In the genomic region with DNA sequence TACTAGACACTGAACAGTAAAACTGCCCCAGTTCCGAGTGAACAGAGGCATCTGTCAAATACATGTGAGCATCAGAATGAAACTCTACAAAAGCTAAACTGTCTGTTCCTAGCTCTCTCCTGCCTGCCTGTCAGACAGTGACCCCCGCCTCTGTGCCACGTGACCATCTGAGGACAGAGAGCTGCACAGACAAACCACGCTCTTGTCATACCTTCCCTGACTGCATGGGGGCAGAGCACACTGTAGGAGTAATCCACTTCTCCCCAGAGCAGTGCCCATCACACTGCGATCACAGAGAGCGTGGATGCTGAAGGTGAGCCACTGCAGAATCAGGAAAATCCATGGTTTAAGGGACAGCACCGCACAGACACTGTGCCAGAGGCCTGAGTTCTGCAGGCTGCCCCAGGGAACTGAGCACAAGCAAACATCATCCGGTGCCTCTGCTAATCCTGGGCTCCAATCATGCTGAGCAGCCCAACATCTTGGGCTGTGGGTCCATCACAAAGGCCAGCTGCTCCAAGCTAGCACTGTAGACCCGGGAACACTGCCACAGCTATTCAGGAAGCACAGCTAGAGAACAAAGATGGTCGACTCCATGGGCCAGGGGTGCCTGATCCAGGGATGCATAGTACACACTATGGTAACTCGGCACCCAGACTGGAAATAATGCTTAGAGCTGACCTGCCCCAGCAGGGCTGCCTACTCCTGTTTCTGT, we compare ENCODE assay signal across 11 mouse cellular contexts.
DNase-seq lines count a peak whose midpoint lies in the region; ATAC-seq and TF ChIP-seq lines count a peak whose summit lies in the region.
"Had no signal": no experiment of that assay in that cellular context is flagged by ENCODE, and none has a peak within 500 bp of the region (broad histone marks: within the 10 kb centered on the region; RNA-seq: fewer than 3 reads in every experiment).

No protein-coding gene starts in this region.

- TF ChIP-seq CTCF in left cerebral cortex, adult 2 months (IDR thresholded peaks at IDR 0.05) = peak; percentile 37

- ATAC-seq in forebrain, embryonic 14.5 days = no peak
- ATAC-seq in forebrain, embryonic 11.5 days (replicated peaks; ENCODE audit: low FRiP score) = no peak
- no peak for ATAC-seq in midbrain, embryonic 12.5 days (ENCODE audit: low FRiP score, low read depth)
- ATAC-seq: liver, embryonic 12.5 days had no signal

- intact Hi-C loops in left cerebral cortex, adult 2 months (cut with DNase I) = no loop called here
- intact Hi-C loops in left cerebral cortex, postnatal 10 days (cut with DNase I) = no loop called here

- peaks cover 46% of the 10 kb centered on the region for H3K36me3 ChIP-seq in forebrain, embryonic 14.5 days (ENCODE audit: control insufficient read depth, insufficient read depth, low read length)
- H3K36me3 ChIP-seq in forebrain, embryonic 11.5 days (ENCODE audit: control insufficient read depth, insufficient read depth, low read length) = peaks cover 2% of the 10 kb centered on the region
- peaks cover 57% of the 10 kb centered on the region for H3K36me3 ChIP-seq in midbrain, embryonic 12.5 days

- DNase-seq in forebrain, embryonic 14.5 days (ENCODE audit: low spot score) = no peak
- DNase-seq in forebrain, embryonic 11.5 days (ENCODE audit: low spot score) = no peak
- DNase-seq in left cerebral cortex, adult 2 months (ENCODE audit: extremely low spot score in 1 of 2, low spot score in 2 of 2) = no peak
- DNase-seq in left cerebral cortex, postnatal 10 days (ENCODE audit: extremely low spot score in 1 of 2, low spot score in 2 of 2) = no peak
- peak; percentile 49 for DNase-seq in Muller cell, postnatal 12 days (ENCODE audit: inconsistent ontology term)
- DNase-seq in adipocyte (ENCODE audit: low spot score) = no peak
- DNase-seq in cerebellum, adult 11-12 months = no peak
- DNase-seq: spleen, adult 18-20 months had no signal

- no peaks in the 10 kb centered on the region for H3K9me3 ChIP-seq in forebrain, embryonic 14.5 days (replicated peaks; ENCODE audit: control insufficient read depth, low read length)
- H3K9me3 ChIP-seq in forebrain, embryonic 11.5 days (ENCODE audit: control insufficient read depth, low read length) = no peaks in the 10 kb centered on the region
- no peaks in the 10 kb centered on the region for H3K9me3 ChIP-seq in midbrain, embryonic 12.5 days
- H3K9me3 ChIP-seq: embryonic facial prominence, embryonic 13.5 days; liver, embryonic 12.5 days had no signal

- H3K27ac ChIP-seq in forebrain, embryonic 14.5 days (ENCODE audit: low read depth, low read length) = peak overlapping the region; percentile 27; the same call in 1 of the 2 replicates
- no peak overlapping the region for H3K27ac ChIP-seq in forebrain, embryonic 11.5 days (ENCODE audit: low read depth, low read length)
- H3K27ac ChIP-seq in left cerebral cortex, adult 2 months = no peak overlapping the region; the same call in 1 of the 2 replicates
- 0 out of 2 replicates have a peak overlapping the region, but pooled peaks have one; percentile 30 for H3K27ac ChIP-seq in midbrain, embryonic 12.5 days (replicated peaks)
- H3K27ac ChIP-seq: embryonic facial prominence, embryonic 13.5 days; liver, embryonic 12.5 days had no signal

- no peak overlapping the region for H3K4me2 ChIP-seq in forebrain, embryonic 14.5 days (ENCODE audit: low read length)
- no peak overlapping the region for H3K4me2 ChIP-seq in forebrain, embryonic 11.5 days (ENCODE audit: low read depth, low read length, severe bottlenecking)
- H3K4me2 ChIP-seq in midbrain, embryonic 12.5 days (replicated peaks) = no peak overlapping the region
- H3K4me2 ChIP-seq: embryonic facial prominence, embryonic 13.5 days; liver, embryonic 12.5 days had no signal

- 75% methylated on average over 11 of the region's 11 CpGs for WGBS in forebrain, embryonic 14.5 days
- 80% methylated on average over 11 of the region's 11 CpGs for WGBS in forebrain, embryonic 11.5 days
- 72% methylated on average over 11 of the region's 11 CpGs for WGBS in midbrain, embryonic 12.5 days

- H3K4me3 ChIP-seq in forebrain, embryonic 14.5 days (ENCODE audit: low read depth, low read length) = no peak overlapping the region
- no peak overlapping the region for H3K4me3 ChIP-seq in forebrain, embryonic 11.5 days (ENCODE audit: low read depth, low read length)
- no peak overlapping the region for H3K4me3 ChIP-seq in left cerebral cortex, adult 2 months
- H3K4me3 ChIP-seq in midbrain, embryonic 12.5 days = no peak overlapping the region
- H3K4me3 ChIP-seq: embryonic facial prominence, embryonic 13.5 days; liver, embryonic 12.5 days had no signal

- H3K27me3 ChIP-seq in forebrain, embryonic 14.5 days (replicated peaks; ENCODE audit: control insufficient read depth, insufficient read depth, low read length) = no peaks in the 10 kb centered on the region
- no peaks in the 10 kb centered on the region for H3K27me3 ChIP-seq in forebrain, embryonic 11.5 days (ENCODE audit: control insufficient read depth, insufficient read depth, low read length)
- no peaks in the 10 kb centered on the region for H3K27me3 ChIP-seq in midbrain, embryonic 12.5 days
- H3K27me3 ChIP-seq: embryonic facial prominence, embryonic 13.5 days; liver, embryonic 12.5 days had no signal

- H3K9ac ChIP-seq in forebrain, embryonic 14.5 days (ENCODE audit: low read length) = no peak overlapping the region
- no peak overlapping the region for H3K9ac ChIP-seq in forebrain, embryonic 11.5 days (ENCODE audit: low read length)
- H3K9ac ChIP-seq in midbrain, embryonic 12.5 days (replicated peaks) = no peak overlapping the region; the same call in 1 of the 2 replicates
- H3K9ac ChIP-seq: embryonic facial prominence, embryonic 13.5 days; liver, embryonic 12.5 days had no signal

- H3K4me1 ChIP-seq in forebrain, embryonic 14.5 days (ENCODE audit: control insufficient read depth, insufficient read depth, low read length) = peaks cover 18% of the 10 kb centered on the region
- 0 out of 2 replicates have a peak, but pooled peaks cover 2% of the 10 kb centered on the region for H3K4me1 ChIP-seq in forebrain, embryonic 11.5 days (replicated peaks; ENCODE audit: control insufficient read depth, insufficient read depth, low read length)
- peaks cover 19% of the 10 kb centered on the region for H3K4me1 ChIP-seq in midbrain, embryonic 12.5 days
- H3K4me1 ChIP-seq: embryonic facial prominence, embryonic 13.5 days; liver, embryonic 12.5 days had no signal

Comparison
In these comparisons a context has a peak if more than half of its experiments do, and no peak if none do; other contexts are left out.
1. H3K27ac ChIP-seq: peak in forebrain, embryonic 14.5 days (single experiment) and midbrain, embryonic 12.5 days (single experiment); none in forebrain, embryonic 11.5 days (single experiment) and left cerebral cortex, adult 2 months (single experiment).